Mouse (Mus musculus) monocyte, adult 5-6 weeks (primary cell): ENCODE results near the gene Rnase12. TPM values are rescaled to one million over a fixed set of nuclear protein-coding genes. Genes with fewer than 3 reads are reported as not detected.
"Not testable (repeated sequence)": the region's sequence is repeated elsewhere in the genome, so short reads cannot be mapped to it uniquely, and the experiment has no call there.

Source experiments
- ATAC-seq: fragments of 153-309, 156-312 bp; replicated peaks from 2 replicates; pipeline ENCODE4 v1.8.0; 2017; ENCODE audit warnings: mild to moderate bottlenecking; ENCODE audit not compliant: low TSS enrichment, insufficient number of reproducible peaks, severe bottlenecking, poor library complexity, low FRiP score
- total RNA-seq: library from RNA; stranded (forward); fragments of 200-1000, 200-491, 200-594 nt; gene quantifications from 3 replicates; pipeline ENCODE4 v1.2.3, GENCODE M21; 2017

The Rnase12 gene
- total RNA-seq, 1 experiment from 2014 or later: not detected

GRCm38 (mm10) chr14:51036214-51036613 is 21.2 kb downstream of the Rnase12 start:
- ATAC-seq: no peak

- no peak for ATAC-seq
These were observed 22.3 kb downstream of the Rnase12 start for GRCm38 (mm10) chr14:51035206-51035605.

GRCm38 (mm10) chr14:51027387-51028155 is 29.9 kb downstream of the Rnase12 start:
- no peak for ATAC-seq

- ATAC-seq: peak; percentile 84
These were observed 30.9 kb downstream of the Rnase12 start for GRCm38 (mm10) chr14:51026391-51027133.

- no peak for ATAC-seq
These were observed 32.6 kb downstream of the Rnase12 start for GRCm38 (mm10) chr14:51024820-51025219.

GRCm38 (mm10) chr14:51023457-51023856 is 34.0 kb downstream of the Rnase12 start:
- ATAC-seq: no peak

GRCm38 (mm10) chr14:51017256-51017655 is 40.2 kb downstream of the Rnase12 start:
- ATAC-seq: no peak

GRCm38 (mm10) chr14:51015780-51016179 is 41.7 kb downstream of the Rnase12 start:
- ATAC-seq: no peak

- ATAC-seq: not testable (repeated sequence)
These were observed 42.7 kb downstream of the Rnase12 start for GRCm38 (mm10) chr14:51014724-51015123.

GRCm38 (mm10) chr14:51009572-51009971 is 47.9 kb downstream of the Rnase12 start:
- no peak for ATAC-seq

- no peak for ATAC-seq
These were observed 48.7 kb downstream of the Rnase12 start for GRCm38 (mm10) chr14:51008781-51009180.

GRCm38 (mm10) chr14:51007914-51008713 is 49.3 kb downstream of the Rnase12 start:
- ATAC-seq: no peak

GRCm38 (mm10) chr14:51007152-51007801 is 50.2 kb downstream of the Rnase12 start, which contains the start of gene Rnase10:
Gene Rnase10, plus strand, starts transcription at chr14:51007751.
- ATAC-seq: no peak

Other genes starting within 250 kb of the Rnase12 start
- not detected in 3 replicates for gene Ccnb1ip1, start 249.9 kb downstream of the Rnase12 start, total RNA-seq
- gene Parp2, start 249.8 kb downstream of the Rnase12 start, total RNA-seq: 85.4 to 96.9 TPM (median 86.6 TPM) in 3 replicates
- gene Tep1, start 187.1 kb downstream of the Rnase12 start, total RNA-seq: 60.9 to 144 TPM (median 125 TPM) in 3 replicates
- not detected in 3 replicates for gene Klhl33, start 160.2 kb downstream of the Rnase12 start, total RNA-seq
- gene Osgep, start 132.8 kb downstream of the Rnase12 start, total RNA-seq: 51.7 to 66.4 TPM (median 58.2 TPM) in 3 replicates
- gene Apex1, start 132.7 kb downstream of the Rnase12 start, total RNA-seq: 8.5 to 22.9 TPM (median 11.7 TPM) in 3 replicates
- gene Pip4p1, start 126.8 kb downstream of the Rnase12 start, total RNA-seq: 34.7 to 50.0 TPM (median 44.9 TPM) in 3 replicates
- gene Pnp, start 126.6 kb downstream of the Rnase12 start, total RNA-seq: 61.9 to 69.4 TPM (median 68.2 TPM) in 3 replicates
- 8.7 to 29.0 TPM (median 10.8 TPM) in 3 replicates for gene Gm49342, start 113.1 kb downstream of the Rnase12 start, total RNA-seq
- gene Pnp2, start 101.7 kb downstream of the Rnase12 start, total RNA-seq: 1.9 to 3.0 TPM (median 1.9 TPM) in 3 replicates
- gene Rnase10, start 49.9 kb downstream of the Rnase12 start, total RNA-seq: not detected in 3 replicates
- not detected in 3 replicates for gene Rnase9, start 15.8 kb downstream of the Rnase12 start, total RNA-seq
- gene Rnase11, start 7.5 kb downstream of the Rnase12 start, total RNA-seq: not detected in 3 replicates
- gene Olfr750, start 16.8 kb upstream of the Rnase12 start, total RNA-seq: not detected in 3 replicates
- gene Rnase4, start 33.4 kb upstream of the Rnase12 start, total RNA-seq: 10.2 to 19.2 TPM (median 14.1 TPM) in 3 replicates
- 0.75 to 1.2 TPM in 2 of 3 replicates, not detected in the other for gene Ang, start 33.5 kb upstream of the Rnase12 start, total RNA-seq
- not detected in 3 replicates for gene Eddm3b, start 56.8 kb upstream of the Rnase12 start, total RNA-seq
- gene Rnase6, start 66.2 kb upstream of the Rnase12 start, total RNA-seq: 198 to 426 TPM (median 345 TPM) in 3 replicates
- not detected in 3 replicates for gene Rnase1, start 89.1 kb upstream of the Rnase12 start, total RNA-seq
- not detected in 3 replicates for gene Rnase2b, start 104.6 kb upstream of the Rnase12 start, total RNA-seq
- gene Ang2, start 141.5 kb upstream of the Rnase12 start, total RNA-seq: not detected in 3 replicates
- gene Ear14, start 145.7 kb upstream of the Rnase12 start, total RNA-seq: not detected in 3 replicates
- not detected in 3 replicates for gene Rnase2a, start 198.5 kb upstream of the Rnase12 start, total RNA-seq